Mouse (Mus musculus) liver, embryonic 14.5 days (tissue): ENCODE results near the gene Crybb1. TPM values are rescaled to one million over a fixed set of nuclear protein-coding genes. Genes with fewer than 3 reads are reported as not detected.

ENCODE experiments used
- ATAC-seq: fragments of 200-750 bp; cut with Nextera tagmentation; 2 replicates; pipeline ENCODE4 v1.8.0; 2017; ENCODE audit warnings: moderate number of reproducible peaks, mild to moderate bottlenecking, moderate library complexity; ENCODE audit not compliant: insufficient read depth
- DNase-seq, 3 experiments: peaks; one replicate each; pipeline ENCODE4 v3.0.0-alpha.2; 2012 to 2013; ENCODE audit warnings: low read depth in 3 of 3, low spot score in 3 of 3
- H3K27ac ChIP-seq: fragments of 300-500 bp; sonication (generic); 2 replicates; pipeline ENCODE4 v1.5.1; 2014; ENCODE audit warnings: moderate library complexity, mild to moderate bottlenecking, control low read depth, inconsistent platforms
- H3K27me3 ChIP-seq: fragments of 300-500 bp; sonication (generic); 2 replicates; pipeline ENCODE4 v1.6.1; 2014; ENCODE audit warnings: mild to moderate bottlenecking, low read length, moderate library complexity; ENCODE audit not compliant: control insufficient read depth, insufficient read depth
- H3K36me3 ChIP-seq: fragments of 300-500 bp; sonication (generic); replicated peaks from 2 replicates; pipeline ENCODE4 v1.6.1; 2014; ENCODE audit warnings: low read depth; ENCODE audit not compliant: control insufficient read depth, insufficient read depth
- H3K4me1 ChIP-seq, 2 experiments: fragments of 200-500 bp in 1 of 2; fragments of 300-500 bp in 1 of 2; sonication (generic) in 1 of 2; replicated peaks; 2 replicates each; pipeline ENCODE4 v1.6.1; 2012 to 2014; ENCODE audit warnings: antibody characterized with exemption in 1 of 2, inconsistent platforms in 1 of 2, low read length in 1 of 2; ENCODE audit not compliant: control insufficient read depth in 2 of 2, insufficient read depth in 2 of 2
- H3K4me2 ChIP-seq: fragments of 300-500 bp; sonication (generic); 2 replicates; pipeline ENCODE4 v1.6.1; 2014; ENCODE audit warnings: low read depth, mild to moderate bottlenecking, control low read depth, moderate library complexity
- H3K4me3 ChIP-seq, 2 experiments: fragments of 200-500 bp in 1 of 2; fragments of 300-500 bp in 1 of 2; sonication (generic) in 1 of 2; 2 replicates each; pipeline ENCODE4 v1.5.1; 2012 to 2014; ENCODE audit warnings: low read depth in 2 of 2, low read length in 2 of 2, mild to moderate bottlenecking in 2 of 2, control low read depth in 1 of 2, inconsistent platforms in 1 of 2, moderate library complexity in 1 of 2; ENCODE audit not compliant: insufficient read depth in 1 of 2
- H3K9ac ChIP-seq: fragments of 300-500 bp; sonication (generic); replicated peaks from 2 replicates; pipeline ENCODE4 v1.6.1; 2014; ENCODE audit warnings: mild to moderate bottlenecking, control low read depth, moderate library complexity
- H3K9me3 ChIP-seq: fragments of 300-500 bp; sonication (generic); 2 replicates; pipeline ENCODE4 v1.6.1; 2016; ENCODE audit warnings: low read length, mixed read lengths; ENCODE audit not compliant: control insufficient read depth
- CTCF ChIP-seq: IDR thresholded peaks from 2 replicates; pipeline ENCODE4 v1.5.1; 2016; ENCODE audit warnings: antibody characterized with exemption, low read depth, control low read depth
- EP300 ChIP-seq: IDR thresholded peaks from 2 replicates; pipeline ENCODE4 v1.6.1; 2016; ENCODE audit warnings: antibody characterized with exemption, low read depth
- WGBS: fragments of 180-500 bp; shearing (Covaris S2); extraction: QIAGEN DNeasy Blood & Tissue Kit; methylation state at CpG from one replicate; pipeline ENCODE4 v1.1.7; 2014; ENCODE audit not compliant: insufficient replicate concordance; 5-methylcytosine and 5-hydroxymethylcytosine counted together
- polyA plus RNA-seq, 2 experiments: library from polyadenylated mRNA; depleted of rRNA in 1 of 2; stranded (reverse) in 1 of 2; unstranded in 1 of 2; fragments of >200 nt; fragmentation: Nextera tagmentation in 1 of 2; extraction: Ambion mirVana in 1 of 2; gene quantifications; 2 replicates each; pipeline versions ENCODE4 v1.2.1 to v1.2.3; 2012 to 2014

The Crybb1 gene
- polyA plus RNA-seq, 2 experiments, result 0.24 TPM; not detected in 1

- Histone ChIP-seq H3K27me3 (peaks cover 43% of the 10 kb centered on the region), H3K9me3 (no peaks in the 10 kb centered on the region), H3K4me2 (no peak overlapping the region), H3K9ac (no peak overlapping the region), H3K4me1 (no peaks in the 10 kb centered on the region), H3K4me3 (no peak overlapping the region), H3K27ac (no peak overlapping the region), H3K36me3 (no peaks in the 10 kb centered on the region)
- TF ChIP-seq EP300, result no peak
- no peak for TF ChIP-seq CTCF
- ATAC-seq (no peak), DNase-seq (no peak)
- WGBS, result 74% methylated on average over 6 of the region's 6 CpGs
Measured at GRCm38 (mm10) chr5:112225591-112225990, 30.0 kb upstream of the Crybb1 start.

- no peaks in the 10 kb centered on the region for H3K4me1 ChIP-seq
- H3K9me3 ChIP-seq, result no peaks in the 10 kb centered on the region
- no peak overlapping the region for H3K9ac ChIP-seq
- no peaks in the 10 kb centered on the region for H3K36me3 ChIP-seq
- ATAC-seq (no peak), DNase-seq (no peak)
- H3K4me3 ChIP-seq, result no peak overlapping the region
- TF ChIP-seq EP300 (no peak), CTCF (no peak)
- peaks cover 46% of the 10 kb centered on the region for H3K27me3 ChIP-seq
- H3K4me2 ChIP-seq, result peak overlapping the region; percentile 4; the same call in 1 of the 2 replicates
- H3K27ac ChIP-seq, result no peak overlapping the region
- 2% methylated on average over 30 of the region's 30 CpGs for WGBS
Measured at GRCm38 (mm10) chr5:112227354-112227753, 28.3 kb upstream of the Crybb1 start.

- peaks cover 46% of the 10 kb centered on the region for H3K27me3 ChIP-seq
- no peaks in the 10 kb centered on the region for H3K36me3 ChIP-seq
- H3K9me3 ChIP-seq, result no peaks in the 10 kb centered on the region
- 3% methylated on average over 13 of the region's 13 CpGs for WGBS
- H3K4me1 ChIP-seq, result no peaks in the 10 kb centered on the region
- H3K9ac ChIP-seq, result no peak overlapping the region
- TF ChIP-seq CTCF, result no peak
- no peak for TF ChIP-seq EP300
- no peak overlapping the region for H3K4me3 ChIP-seq
- H3K27ac ChIP-seq, result no peak overlapping the region
- no peak overlapping the region for H3K4me2 ChIP-seq
- no peak for ATAC-seq
- no peak for DNase-seq
Measured at GRCm38 (mm10) chr5:112227898-112228239, 27.7 kb upstream of the Crybb1 start.

GRCm38 (mm10) chr5:112228240-112229076 lies 27.2 kb upstream of the Crybb1 start:
- no peak for ATAC-seq
- Histone ChIP-seq H3K27ac (no peak overlapping the region), H3K4me3 (no peak overlapping the region), H3K27me3 (peaks cover 46% of the 10 kb centered on the region), H3K4me1 (no peaks in the 10 kb centered on the region), H3K36me3 (no peaks in the 10 kb centered on the region), H3K4me2 (no peak overlapping the region), H3K9ac (no peak overlapping the region), H3K9me3 (no peaks in the 10 kb centered on the region)
- 2% methylated on average over 53 of the region's 57 CpGs for WGBS
- DNase-seq, result no peak
- TF ChIP-seq EP300 (no peak), CTCF (no peak)

GRCm38 (mm10) chr5:112235806-112236205 lies 19.8 kb upstream of the Crybb1 start:
- H3K4me1 ChIP-seq, result no peaks in the 10 kb centered on the region
- H3K36me3 ChIP-seq, result no peaks in the 10 kb centered on the region
- no peak overlapping the region for H3K4me3 ChIP-seq
- no peak overlapping the region for H3K4me2 ChIP-seq
- no peak for DNase-seq
- ATAC-seq, result no peak
- no peak overlapping the region for H3K27ac ChIP-seq
- no peak overlapping the region for H3K9ac ChIP-seq
- TF ChIP-seq EP300 (no peak), CTCF (no peak)
- H3K9me3 ChIP-seq, result no peaks in the 10 kb centered on the region
- WGBS, result 62% methylated on average over 5 of the region's 5 CpGs
- peaks cover 3% of the 10 kb centered on the region; the same call in 1 of the 2 replicates for H3K27me3 ChIP-seq
